Mouse (Mus musculus): ENCODE measurements around the gene Vmn1r118. TPM values are rescaled to one million over a fixed set of nuclear protein-coding genes. Genes with fewer than 3 reads are reported as not detected.
"Not testable (repeated sequence)": the region's sequence is repeated elsewhere in the genome, so short reads cannot be mapped to it uniquely, and the experiment has no call there.

The Vmn1r118 gene
- polyA plus RNA-seq (2012; rRNA removed), result not detected in 2 replicates

GRCm38 (mm10) chr7:20912247-20912646 lies at the start of gene Vmn1r118:
Gene Vmn1r118 (minus strand): TSS chr7:20912347.
- H3K27ac ChIP-seq (ENCODE audit: insufficient read depth, low read length); H3K4me3 ChIP-seq (ENCODE audit: extremely low read depth, insufficient read depth, insufficient read length); H3K36me3 ChIP-seq (ENCODE audit: control insufficient read depth, insufficient read depth, low read length); DNase-seq (ENCODE audit: low read depth in 1 of 2, low spot score in 2 of 2); H3K27me3 ChIP-seq (ENCODE audit: control insufficient read depth, insufficient read depth, low read length); H3K4me1 ChIP-seq (ENCODE audit: control insufficient read depth, insufficient read depth, insufficient read length): not testable (repeated sequence)
- WGBS, result no CpG with 5 or more reads among the region's 2 CpGs

GRCm38 (mm10) chr7:20884021-20884420 lies 28.1 kb downstream of the Vmn1r118 start, which contains the start of gene Vmn1r117:
Gene Vmn1r117 (minus strand): TSS chr7:20884121.
- H3K27me3 ChIP-seq (ENCODE audit: control insufficient read depth, insufficient read depth, low read length); DNase-seq (ENCODE audit: low read depth in 1 of 2, low spot score in 2 of 2); H3K4me3 ChIP-seq (ENCODE audit: extremely low read depth, insufficient read depth, insufficient read length); H3K4me1 ChIP-seq (ENCODE audit: control insufficient read depth, insufficient read depth, insufficient read length); H3K36me3 ChIP-seq (ENCODE audit: control insufficient read depth, insufficient read depth, low read length); H3K27ac ChIP-seq (ENCODE audit: insufficient read depth, low read length): not testable (repeated sequence)
- no CpG with 5 or more reads among the region's 2 CpGs for WGBS

GRCm38 (mm10) chr7:20871956-20872355 lies 40.2 kb downstream of the Vmn1r118 start, which contains the start of gene Vmn1r116:
Gene Vmn1r116 (plus strand): TSS chr7:20872256.
- WGBS, result 52% methylated on average over 3 of the region's 3 CpGs
- H3K4me3 ChIP-seq (ENCODE audit: extremely low read depth, insufficient read depth, insufficient read length); H3K27ac ChIP-seq (ENCODE audit: insufficient read depth, low read length); H3K36me3 ChIP-seq (ENCODE audit: control insufficient read depth, insufficient read depth, low read length); H3K4me1 ChIP-seq (ENCODE audit: control insufficient read depth, insufficient read depth, insufficient read length); H3K27me3 ChIP-seq (ENCODE audit: control insufficient read depth, insufficient read depth, low read length); DNase-seq (ENCODE audit: low read depth in 1 of 2, low spot score in 2 of 2): not testable (repeated sequence)

Other genes starting within 250 kb of the Vmn1r118 start
- gene Vmn1r107, start 243.4 kb downstream of the Vmn1r118 start, polyA plus RNA-seq (2012; rRNA removed), result not detected in 2 replicates
- not detected in 2 replicates for gene Vmn1r111, start 209.1 kb downstream of the Vmn1r118 start, polyA plus RNA-seq (2012; rRNA removed)
- not detected in 2 replicates for gene Gm10668, start 181.7 kb downstream of the Vmn1r118 start, polyA plus RNA-seq (2012; rRNA removed)
- not detected in 2 replicates for gene Vmn1r112, start 141.2 kb downstream of the Vmn1r118 start, polyA plus RNA-seq (2012; rRNA removed)
- not detected in 2 replicates for gene Vmn1r113, start 125.1 kb downstream of the Vmn1r118 start, polyA plus RNA-seq (2012; rRNA removed)
- gene Vmn1r114, start 100.2 kb downstream of the Vmn1r118 start, polyA plus RNA-seq (2012; rRNA removed), result not detected in 2 replicates
- gene Vmn1r115, start 67.4 kb downstream of the Vmn1r118 start, polyA plus RNA-seq (2012; rRNA removed), result not detected in 2 replicates
- not detected in 2 replicates for gene Vmn1r116, start 40.1 kb downstream of the Vmn1r118 start, polyA plus RNA-seq (2012; rRNA removed)
- gene Vmn1r117, start 28.2 kb downstream of the Vmn1r118 start, polyA plus RNA-seq (2012; rRNA removed), result not detected in 2 replicates
- gene Vmn1r119, start 100.1 kb upstream of the Vmn1r118 start, polyA plus RNA-seq (2012; rRNA removed), result not detected in 2 replicates
- not detected in 2 replicates for gene Vmn1r120, start 141.4 kb upstream of the Vmn1r118 start, polyA plus RNA-seq (2012; rRNA removed)
- not detected in 2 replicates for gene Vmn1r121, start 186.2 kb upstream of the Vmn1r118 start, polyA plus RNA-seq (2012; rRNA removed)
- not detected in 2 replicates for gene Vmn1r122, start 221.8 kb upstream of the Vmn1r118 start, polyA plus RNA-seq (2012; rRNA removed)
- not detected in 2 replicates for gene Vmn1r123, start 249.8 kb upstream of the Vmn1r118 start, polyA plus RNA-seq (2012; rRNA removed)